Mouse (Mus musculus): ENCODE data around the gene Cxcl13.

GRCm38 (mm10) chr5:95991339-95992292 is 34.9 kb downstream of the Cxcl13 start:
- no peak for TF ChIP-seq CTCF (IDR thresholded peaks at IDR 0.05; ENCODE audit: low read depth)
- no peak for TF ChIP-seq EP300 (IDR thresholded peaks at IDR 0.05; ENCODE audit: low read depth)
